Mouse (Mus musculus): ENCODE data around the gene Cd300ld.

GRCm38 (mm10) chr11:114933591-114933990 lies 56.1 kb downstream of the Cd300ld start:
- TF ChIP-seq CTCF (IDR thresholded peaks at IDR 0.05; ENCODE audit: low read depth, low read length) (no peak), POLR2A (IDR thresholded peaks at IDR 0.05; ENCODE audit: borderline replicate concordance, low read depth, low read length) (no peak)
